Mouse (Mus musculus): ENCODE results near the gene Serpina12. TPM values are rescaled to one million over a fixed set of nuclear protein-coding genes. Genes with fewer than 3 reads are reported as not detected.
A peak's percentile ranks its signal among the peaks of the same experiment; 100 is the strongest.

The Serpina12 gene
- polyA plus RNA-seq, 1 experiment from 2014 or later: not detected

GRCm38 (mm10) chr12:104041401-104041800 lies 2.8 kb downstream of the Serpina12 start:
- Histone ChIP-seq H3K4me3 (ENCODE audit: low read depth, low read length) (no peak overlapping the region), H3K9ac (ENCODE audit: low read depth, low read length) (no peak overlapping the region), H3K36me3 (ENCODE audit: control insufficient read depth, insufficient read depth, low read length) (no peaks in the 10 kb centered on the region), H3K4me1 (replicated peaks; ENCODE audit: control insufficient read depth, insufficient read depth, low read length) (no peaks in the 10 kb centered on the region), H3K4me2 (no peak overlapping the region), H3K27me3 (replicated peaks; ENCODE audit: control insufficient read depth, insufficient read depth, low read length) (no peaks in the 10 kb centered on the region), H3K9me3 (ENCODE audit: control insufficient read depth, low read length) (no peaks in the 10 kb centered on the region), H3K27ac (ENCODE audit: low read depth, low read length) (no peak overlapping the region)
- no peak for ATAC-seq (replicated peaks; ENCODE audit: low FRiP score)
- DNase-seq (ENCODE audit: low spot score): no peak
- WGBS: 76% methylated on average over 6 of the region's 6 CpGs

GRCm38 (mm10) chr12:104038181-104038580 lies 6.1 kb downstream of the Serpina12 start:
- Histone ChIP-seq H3K9me3 (ENCODE audit: control insufficient read depth, low read length) (no peaks in the 10 kb centered on the region), H3K4me3 (ENCODE audit: low read depth, low read length) (no peak overlapping the region), H3K27me3 (replicated peaks; ENCODE audit: control insufficient read depth, insufficient read depth, low read length) (no peaks in the 10 kb centered on the region), H3K4me2 (no peak overlapping the region), H3K4me1 (replicated peaks; ENCODE audit: control insufficient read depth, insufficient read depth, low read length) (no peaks in the 10 kb centered on the region), H3K36me3 (ENCODE audit: control insufficient read depth, insufficient read depth, low read length) (no peaks in the 10 kb centered on the region), H3K9ac (ENCODE audit: low read depth, low read length) (no peak overlapping the region), H3K27ac (ENCODE audit: low read depth, low read length) (no peak overlapping the region)
- no peak for DNase-seq (ENCODE audit: low spot score)
- 84% methylated on average over 7 of the region's 7 CpGs for WGBS
- no peak for ATAC-seq (replicated peaks; ENCODE audit: low FRiP score)

- Histone ChIP-seq H3K36me3 (ENCODE audit: control insufficient read depth, insufficient read depth, low read length) (no peaks in the 10 kb centered on the region), H3K9ac (ENCODE audit: low read depth, low read length) (no peak overlapping the region), H3K4me2 (no peak overlapping the region), H3K4me1 (replicated peaks; ENCODE audit: control insufficient read depth, insufficient read depth, low read length) (no peaks in the 10 kb centered on the region), H3K27me3 (replicated peaks; ENCODE audit: control insufficient read depth, insufficient read depth, low read length) (no peaks in the 10 kb centered on the region), H3K4me3 (ENCODE audit: low read depth, low read length) (no peak overlapping the region), H3K27ac (ENCODE audit: low read depth, low read length) (no peak overlapping the region), H3K9me3 (ENCODE audit: control insufficient read depth, low read length) (no peaks in the 10 kb centered on the region)
- DNase-seq (ENCODE audit: low spot score) (no peak), ATAC-seq (replicated peaks; ENCODE audit: low FRiP score) (no peak)
- 88% methylated on average over 1 of the region's 1 CpGs for WGBS
Measured at GRCm38 (mm10) chr12:104033752-104034151, 10.5 kb downstream of the Serpina12 start.

- H3K27ac ChIP-seq (ENCODE audit: low read depth, low read length): no peak overlapping the region
- peak; percentile 26; the same call in 1 of the 2 replicates for ATAC-seq (replicated peaks; ENCODE audit: low FRiP score)
- H3K9me3 ChIP-seq (ENCODE audit: control insufficient read depth, low read length): no peaks in the 10 kb centered on the region
- no peak overlapping the region for H3K4me3 ChIP-seq (ENCODE audit: low read depth, low read length)
- DNase-seq (ENCODE audit: low spot score): no peak
- H3K4me1 ChIP-seq (replicated peaks; ENCODE audit: control insufficient read depth, insufficient read depth, low read length): no peaks in the 10 kb centered on the region
- 37% methylated on average over 8 of the region's 8 CpGs for WGBS
- no peaks in the 10 kb centered on the region for H3K36me3 ChIP-seq (ENCODE audit: control insufficient read depth, insufficient read depth, low read length)
- H3K4me2 ChIP-seq: no peak overlapping the region
- no peak overlapping the region for H3K9ac ChIP-seq (ENCODE audit: low read depth, low read length)
- no peaks in the 10 kb centered on the region for H3K27me3 ChIP-seq (replicated peaks; ENCODE audit: control insufficient read depth, insufficient read depth, low read length)
Measured at GRCm38 (mm10) chr12:104029986-104030385, 14.3 kb downstream of the Serpina12 start.

GRCm38 (mm10) chr12:104015280-104015679 lies 29.0 kb downstream of the Serpina12 start:
- Histone ChIP-seq H3K4me3 (ENCODE audit: low read depth, low read length) (no peak overlapping the region), H3K9ac (ENCODE audit: low read depth, low read length) (no peak overlapping the region), H3K27ac (ENCODE audit: low read depth, low read length) (no peak overlapping the region), H3K4me1 (replicated peaks; ENCODE audit: control insufficient read depth, insufficient read depth, low read length) (no peaks in the 10 kb centered on the region), H3K36me3 (ENCODE audit: control insufficient read depth, insufficient read depth, low read length) (no peaks in the 10 kb centered on the region), H3K4me2 (no peak overlapping the region), H3K27me3 (replicated peaks; ENCODE audit: control insufficient read depth, insufficient read depth, low read length) (no peaks in the 10 kb centered on the region), H3K9me3 (ENCODE audit: control insufficient read depth, low read length) (no peaks in the 10 kb centered on the region)
- ATAC-seq (replicated peaks; ENCODE audit: low FRiP score) (no peak), DNase-seq (ENCODE audit: low spot score) (no peak)
- 74% methylated on average over 3 of the region's 3 CpGs for WGBS

GRCm38 (mm10) chr12:104013620-104014019 lies 30.6 kb downstream of the Serpina12 start, which contains the start of gene Serpina9:
Gene Serpina9, minus strand, starts transcription at chr12:104013755.
- no peak for DNase-seq (ENCODE audit: low spot score)
- Histone ChIP-seq H3K4me1 (replicated peaks; ENCODE audit: control insufficient read depth, insufficient read depth, low read length) (no peaks in the 10 kb centered on the region), H3K9ac (ENCODE audit: low read depth, low read length) (no peak within 1 kb of the TSS), H3K27ac (ENCODE audit: low read depth, low read length) (no peak within 1 kb of the TSS), H3K4me2 (no peak within 1 kb of the TSS), H3K4me3 (ENCODE audit: low read depth, low read length) (no peak within 1 kb of the TSS), H3K27me3 (replicated peaks; ENCODE audit: control insufficient read depth, insufficient read depth, low read length) (no peaks in the 10 kb centered on the region), H3K9me3 (ENCODE audit: control insufficient read depth, low read length) (no peaks in the 10 kb centered on the region), H3K36me3 (ENCODE audit: control insufficient read depth, insufficient read depth, low read length) (no peaks in the 10 kb centered on the region)
- 85% methylated on average over 6 of the region's 6 CpGs for WGBS
- ATAC-seq (replicated peaks; ENCODE audit: low FRiP score): no peak

- peaks cover 3% of the 10 kb centered on the region; the same call in 1 of the 2 replicates for H3K9me3 ChIP-seq (ENCODE audit: control insufficient read depth, low read length)
- 75% methylated on average over 5 of the region's 5 CpGs for WGBS
- DNase-seq (ENCODE audit: low spot score): no peak
- no peak overlapping the region for H3K9ac ChIP-seq (ENCODE audit: low read depth, low read length)
- H3K4me1 ChIP-seq (replicated peaks; ENCODE audit: control insufficient read depth, insufficient read depth, low read length): no peaks in the 10 kb centered on the region
- no peak for ATAC-seq (replicated peaks; ENCODE audit: low FRiP score)
- H3K27me3 ChIP-seq (replicated peaks; ENCODE audit: control insufficient read depth, insufficient read depth, low read length): no peaks in the 10 kb centered on the region
- no peaks in the 10 kb centered on the region for H3K36me3 ChIP-seq (ENCODE audit: control insufficient read depth, insufficient read depth, low read length)
- H3K4me3 ChIP-seq (ENCODE audit: low read depth, low read length): no peak overlapping the region
- no peak overlapping the region for H3K27ac ChIP-seq (ENCODE audit: low read depth, low read length)
- H3K4me2 ChIP-seq: no peak overlapping the region
Measured at GRCm38 (mm10) chr12:104004689-104005088, 39.6 kb downstream of the Serpina12 start.

- no peak for DNase-seq (ENCODE audit: low spot score)
- Histone ChIP-seq H3K27me3 (replicated peaks; ENCODE audit: control insufficient read depth, insufficient read depth, low read length) (no peaks in the 10 kb centered on the region), H3K4me2 (no peak overlapping the region), H3K27ac (ENCODE audit: low read depth, low read length) (no peak overlapping the region), H3K4me3 (ENCODE audit: low read depth, low read length) (no peak overlapping the region), H3K4me1 (replicated peaks; ENCODE audit: control insufficient read depth, insufficient read depth, low read length) (no peaks in the 10 kb centered on the region), H3K36me3 (ENCODE audit: control insufficient read depth, insufficient read depth, low read length) (no peaks in the 10 kb centered on the region), H3K9me3 (ENCODE audit: control insufficient read depth, low read length) (peaks cover 3% of the 10 kb centered on the region; the same call in 1 of the 2 replicates), H3K9ac (ENCODE audit: low read depth, low read length) (no peak overlapping the region)
- 61% methylated on average over 4 of the region's 4 CpGs for WGBS
- no peak for ATAC-seq (replicated peaks; ENCODE audit: low FRiP score)
Measured at GRCm38 (mm10) chr12:104003238-104003612, 41.0 kb downstream of the Serpina12 start.

GRCm38 (mm10) chr12:104002569-104003237 lies 41.5 kb downstream of the Serpina12 start:
- ATAC-seq (replicated peaks; ENCODE audit: low FRiP score): no peak
- H3K27me3 ChIP-seq (replicated peaks; ENCODE audit: control insufficient read depth, insufficient read depth, low read length): no peaks in the 10 kb centered on the region
- DNase-seq (ENCODE audit: low spot score): no peak
- H3K4me1 ChIP-seq (replicated peaks; ENCODE audit: control insufficient read depth, insufficient read depth, low read length): no peaks in the 10 kb centered on the region
- WGBS: 74% methylated on average over 10 of the region's 10 CpGs
- no peak overlapping the region for H3K9ac ChIP-seq (ENCODE audit: low read depth, low read length)
- H3K27ac ChIP-seq (ENCODE audit: low read depth, low read length): no peak overlapping the region
- no peak overlapping the region for H3K4me2 ChIP-seq
- peaks cover 3% of the 10 kb centered on the region; the same call in 1 of the 2 replicates for H3K9me3 ChIP-seq (ENCODE audit: control insufficient read depth, low read length)
- H3K36me3 ChIP-seq (ENCODE audit: control insufficient read depth, insufficient read depth, low read length): no peaks in the 10 kb centered on the region
- no peak overlapping the region for H3K4me3 ChIP-seq (ENCODE audit: low read depth, low read length)
